Mouse (Mus musculus): ENCODE measurements around the gene Tmbim4. TPM values are rescaled to one million over a fixed set of nuclear protein-coding genes. Genes with fewer than 3 reads are reported as not detected.

Gene Tmbim4
- polyA plus RNA-seq, 1 experiment: 97.3 TPM

DNA sequence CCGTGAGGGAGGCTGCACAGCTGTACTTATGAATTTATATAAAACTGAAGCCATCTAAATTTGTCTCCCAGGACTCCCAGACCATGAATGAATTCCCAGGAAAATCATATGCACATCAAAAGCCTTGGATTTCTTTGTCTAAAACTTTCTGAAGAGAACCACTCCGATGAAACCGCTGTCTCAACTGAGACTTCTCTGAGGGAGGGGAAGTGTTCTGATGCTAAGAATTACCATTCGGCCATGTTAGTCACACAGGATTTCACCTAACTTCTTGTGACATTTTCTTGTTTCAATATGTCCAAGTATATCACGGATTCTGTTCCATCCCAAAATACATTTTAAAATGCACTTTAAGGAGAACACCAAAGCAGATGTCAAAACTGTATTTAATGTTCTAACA lies 31.5 kb upstream of the Tmbim4 start:
- Histone ChIP-seq H3K79me3 (ENCODE audit: low read depth) (no peaks in the 10 kb centered on the region), H3ac (ENCODE audit: control insufficient read depth, insufficient read length, low read depth) (no peak overlapping the region), H3K79me2 (ENCODE audit: control insufficient read depth, insufficient read depth) (no peaks in the 10 kb centered on the region), H3K36me3 (ENCODE audit: control insufficient read depth, insufficient read depth) (no peaks in the 10 kb centered on the region), H3K27me3 (ENCODE audit: control insufficient read depth, insufficient read depth, insufficient read length) (no peaks in the 10 kb centered on the region), H3K4me3 (ENCODE audit: insufficient read depth, poor library complexity, severe bottlenecking) (no peak overlapping the region)
- TF ChIP-seq FOSL1 (IDR thresholded peaks at IDR 0.05; ENCODE audit: insufficient read depth, low read length, poor library complexity, severe bottlenecking) (no peak), CEBPB (IDR thresholded peaks at IDR 0.05; ENCODE audit: low read depth) (no peak), MYOD1 (IDR thresholded peaks at IDR 0.05; ENCODE audit: control insufficient read depth, insufficient read length, low read depth) (no peak), CTCF (IDR thresholded peaks at IDR 0.05; ENCODE audit: control insufficient read depth, insufficient read depth, insufficient read length) (no peak), MYOG (IDR thresholded peaks at IDR 0.05; ENCODE audit: control insufficient read depth, extremely low read depth, insufficient read length) (no peak), MAX (IDR thresholded peaks at IDR 0.05) (no peak)

DNA sequence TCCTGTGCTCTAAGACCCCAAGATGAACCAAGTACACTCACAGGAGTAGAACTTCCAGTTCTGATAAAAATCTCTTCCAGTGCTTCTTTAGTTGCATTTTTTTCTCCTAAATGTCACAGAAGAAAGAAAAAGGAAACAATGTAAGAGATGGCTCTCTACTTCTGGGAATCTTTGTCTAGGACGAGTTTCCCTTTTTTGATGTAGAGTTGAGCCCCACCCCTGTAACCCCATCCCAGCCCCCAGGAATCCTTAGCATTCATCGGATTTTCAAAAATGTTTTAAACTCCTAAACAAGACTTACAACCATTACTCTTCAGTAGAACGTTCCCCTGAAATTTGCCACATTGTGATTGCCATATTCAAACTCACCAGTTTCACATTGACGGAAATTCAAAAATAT lies 31.1 kb upstream of the Tmbim4 start:
- no peak for TF ChIP-seq USF1 (IDR thresholded peaks at IDR 0.05; ENCODE audit: low read depth)
- no peak for TF ChIP-seq CEBPB (IDR thresholded peaks at IDR 0.05; ENCODE audit: low read depth)
- TF ChIP-seq MYOG (IDR thresholded peaks at IDR 0.05; ENCODE audit: control insufficient read depth, extremely low read depth, insufficient read length): no peak
- no peak for TF ChIP-seq MYOD1 (IDR thresholded peaks at IDR 0.05; ENCODE audit: control insufficient read depth, insufficient read length, low read depth)
- Histone ChIP-seq H3ac (ENCODE audit: control insufficient read depth, insufficient read length, low read depth) (no peak overlapping the region), H3K79me3 (ENCODE audit: low read depth) (no peaks in the 10 kb centered on the region), H3K4me3 (ENCODE audit: insufficient read depth, poor library complexity, severe bottlenecking) (no peak overlapping the region), H3K27me3 (ENCODE audit: control insufficient read depth, insufficient read depth, insufficient read length) (no peaks in the 10 kb centered on the region), H3K36me3 (ENCODE audit: control insufficient read depth, insufficient read depth) (no peaks in the 10 kb centered on the region), H3K79me2 (ENCODE audit: control insufficient read depth, insufficient read depth) (no peaks in the 10 kb centered on the region)

DNA sequence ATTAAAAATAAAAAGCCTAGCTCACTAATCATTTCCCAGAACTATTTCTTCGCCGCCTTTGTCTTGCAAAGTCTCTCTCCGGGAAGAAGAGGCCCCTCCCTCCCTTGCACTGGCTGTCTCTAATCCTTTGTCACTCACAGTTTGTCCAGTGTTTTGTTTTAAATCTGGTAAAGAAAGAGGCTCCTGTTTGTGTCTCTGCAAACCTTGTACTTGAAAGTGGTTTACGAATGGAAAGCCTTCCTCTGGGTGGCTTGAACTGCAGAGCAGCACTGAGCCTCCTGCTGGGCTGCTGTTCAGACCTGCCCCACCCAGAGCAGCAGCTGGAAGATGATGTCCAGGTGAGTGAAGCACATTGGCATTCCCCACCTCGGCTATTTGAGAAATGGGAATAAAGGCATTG lies 30.1 kb upstream of the Tmbim4 start:
- Histone ChIP-seq H3K27me3 (ENCODE audit: control insufficient read depth, insufficient read depth, insufficient read length) (no peaks in the 10 kb centered on the region), H3ac (ENCODE audit: control insufficient read depth, insufficient read length, low read depth) (no peak overlapping the region), H3K79me2 (ENCODE audit: control insufficient read depth, insufficient read depth) (no peaks in the 10 kb centered on the region), H3K36me3 (ENCODE audit: control insufficient read depth, insufficient read depth) (no peaks in the 10 kb centered on the region), H3K79me3 (ENCODE audit: low read depth) (no peaks in the 10 kb centered on the region), H3K4me3 (ENCODE audit: insufficient read depth, poor library complexity, severe bottlenecking) (no peak overlapping the region)
- TF ChIP-seq FOSL1 (IDR thresholded peaks at IDR 0.05; ENCODE audit: insufficient read depth, low read length, poor library complexity, severe bottlenecking): no peak

DNA sequence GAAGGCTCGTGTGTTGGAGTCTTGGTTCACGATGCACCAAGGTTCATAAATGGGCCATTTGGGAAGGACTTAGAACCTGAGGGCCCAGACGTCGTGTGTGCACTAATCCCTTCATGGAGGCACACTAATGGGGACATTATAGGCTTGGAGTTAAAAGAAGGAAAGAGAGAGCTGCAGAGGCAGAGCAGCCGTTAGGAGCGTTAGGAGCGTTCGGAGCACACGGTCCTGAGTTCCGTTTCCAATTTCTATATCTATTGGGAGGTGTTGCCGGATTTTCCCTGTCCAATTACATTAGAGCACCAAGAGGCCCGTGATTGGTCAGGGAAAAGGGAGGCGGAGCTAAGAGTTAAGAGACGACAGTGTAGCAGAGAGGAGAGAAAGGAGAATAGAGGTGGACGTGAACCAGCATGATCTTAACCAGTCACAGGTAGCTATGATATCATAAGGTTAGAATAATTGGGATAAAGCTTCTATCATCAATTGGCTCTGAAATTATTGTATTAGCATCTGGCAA lies 27.1 kb upstream of the Tmbim4 start:
- no peaks in the 10 kb centered on the region for H3K79me3 ChIP-seq (ENCODE audit: low read depth)
- H3K27me3 ChIP-seq (ENCODE audit: control insufficient read depth, insufficient read depth, insufficient read length): no peaks in the 10 kb centered on the region
- H3ac ChIP-seq (ENCODE audit: control insufficient read depth, insufficient read length, low read depth): no peak overlapping the region
- TF ChIP-seq MYOD1 (IDR thresholded peaks at IDR 0.05; ENCODE audit: control insufficient read depth, insufficient read length, low read depth): no peak
- no peak for TF ChIP-seq MYOG (IDR thresholded peaks at IDR 0.05; ENCODE audit: control insufficient read depth, extremely low read depth, insufficient read length)
- TF ChIP-seq MAX (IDR thresholded peaks at IDR 0.05): no peak
- no peak for TF ChIP-seq CEBPB (IDR thresholded peaks at IDR 0.05; ENCODE audit: low read depth)
- no peak for TF ChIP-seq FOSL1 (IDR thresholded peaks at IDR 0.05; ENCODE audit: insufficient read depth, low read length, poor library complexity, severe bottlenecking)
- no peak for TF ChIP-seq USF1 (IDR thresholded peaks at IDR 0.05; ENCODE audit: low read depth)
- no peak for TF ChIP-seq CTCF (IDR thresholded peaks at IDR 0.05; ENCODE audit: control insufficient read depth, insufficient read depth, insufficient read length)
- H3K79me2 ChIP-seq (ENCODE audit: control insufficient read depth, insufficient read depth): no peaks in the 10 kb centered on the region
- H3K36me3 ChIP-seq (ENCODE audit: control insufficient read depth, insufficient read depth): no peaks in the 10 kb centered on the region
- no peak overlapping the region for H3K4me3 ChIP-seq (ENCODE audit: insufficient read depth, poor library complexity, severe bottlenecking)

DNA sequence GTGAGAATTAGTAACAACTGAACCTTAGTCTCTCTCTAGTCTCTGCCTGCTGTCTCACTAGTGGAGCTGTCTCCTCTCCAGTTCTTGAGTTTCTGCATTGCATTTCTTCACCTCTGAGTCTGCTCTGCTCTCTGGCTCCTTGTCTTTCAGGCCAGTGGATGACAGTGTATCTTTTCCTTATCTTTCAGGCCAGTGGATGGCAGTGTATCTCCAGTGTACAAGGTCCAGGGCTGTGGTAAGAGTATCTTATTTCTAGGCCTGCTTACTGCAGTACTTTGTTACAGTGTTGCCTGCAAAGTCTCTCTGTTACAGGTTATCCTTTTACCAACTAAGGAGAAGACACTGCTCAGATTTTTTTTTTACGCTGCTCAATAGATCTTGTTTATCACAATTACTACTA lies 18.5 kb upstream of the Tmbim4 start:
- TF ChIP-seq CTCF (IDR thresholded peaks at IDR 0.05; ENCODE audit: control insufficient read depth, insufficient read depth, insufficient read length): no peak

DNA sequence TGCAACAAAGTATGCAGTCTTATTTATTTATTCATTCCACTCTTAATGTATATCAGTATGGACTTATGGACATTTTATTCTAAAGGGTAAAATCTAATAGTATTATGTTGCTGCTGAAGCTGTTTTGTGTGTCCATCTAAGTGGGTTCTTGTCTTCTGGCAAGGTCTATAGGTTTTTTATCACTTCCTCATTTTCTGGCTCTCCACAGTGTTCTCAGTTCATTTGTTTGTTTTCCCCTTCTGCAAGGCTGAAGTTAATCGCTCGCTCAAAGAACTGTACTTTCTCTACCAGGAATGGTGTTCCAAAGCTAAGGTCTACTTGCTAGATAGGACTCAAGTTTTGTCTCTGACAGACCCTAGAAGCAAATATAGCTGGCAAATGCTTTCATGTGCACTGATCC lies 18.0 kb upstream of the Tmbim4 start:
- Histone ChIP-seq H3K36me3 (ENCODE audit: control insufficient read depth, insufficient read depth) (no peaks in the 10 kb centered on the region), H3K79me2 (ENCODE audit: control insufficient read depth, insufficient read depth) (no peaks in the 10 kb centered on the region), H3K79me3 (ENCODE audit: low read depth) (no peaks in the 10 kb centered on the region), H3ac (ENCODE audit: control insufficient read depth, insufficient read length, low read depth) (no peak overlapping the region), H3K4me3 (ENCODE audit: insufficient read depth, poor library complexity, severe bottlenecking) (no peak overlapping the region), H3K27me3 (ENCODE audit: control insufficient read depth, insufficient read depth, insufficient read length) (peaks cover 3% of the 10 kb centered on the region)
- TF ChIP-seq CTCF (IDR thresholded peaks at IDR 0.05; ENCODE audit: control insufficient read depth, insufficient read depth, insufficient read length) (no peak), CEBPB (IDR thresholded peaks at IDR 0.05; ENCODE audit: low read depth) (no peak), USF1 (IDR thresholded peaks at IDR 0.05; ENCODE audit: low read depth) (no peak), MAX (IDR thresholded peaks at IDR 0.05) (no peak), MYOD1 (IDR thresholded peaks at IDR 0.05; ENCODE audit: control insufficient read depth, insufficient read length, low read depth) (no peak)

More for the DNA sequence above, 18.5 kb upstream of the Tmbim4 start:
- Histone ChIP-seq H3K27me3 (ENCODE audit: control insufficient read depth, insufficient read depth, insufficient read length) (peaks cover 3% of the 10 kb centered on the region), H3K36me3 (ENCODE audit: control insufficient read depth, insufficient read depth) (no peaks in the 10 kb centered on the region), H3ac (ENCODE audit: control insufficient read depth, insufficient read length, low read depth) (no peak overlapping the region), H3K4me3 (ENCODE audit: insufficient read depth, poor library complexity, severe bottlenecking) (no peak overlapping the region), H3K79me2 (ENCODE audit: control insufficient read depth, insufficient read depth) (no peaks in the 10 kb centered on the region), H3K79me3 (ENCODE audit: low read depth) (no peaks in the 10 kb centered on the region)
